Mouse (Mus musculus): ENCODE measurements around the gene Ugt1a7c. TPM values are rescaled to one million over a fixed set of nuclear protein-coding genes. Genes with fewer than 3 reads are reported as not detected.
"Not testable (repeated sequence)": the region's sequence is repeated elsewhere in the genome, so short reads cannot be mapped to it uniquely, and the experiment has no call there.

Gene Ugt1a7c
- polyA plus RNA-seq, 1 experiment from 2014 or later, result 1.9 TPM

GRCm38 (mm10) chr1:88134457-88135011, 39.7 kb downstream of the Ugt1a7c start, which contains the start of gene Ugt1a6a:
Gene Ugt1a6a, plus strand, starts transcription at chr1:88134809.
- not testable (repeated sequence) for H3K4me1 ChIP-seq (ENCODE audit: control insufficient read depth, insufficient read depth, low read depth, low read length); H3K4me2 ChIP-seq (ENCODE audit: low read length); H3K4me3 ChIP-seq (ENCODE audit: low read length); H3K9ac ChIP-seq (ENCODE audit: low read depth, low read length); H3K27me3 ChIP-seq (replicated peaks; ENCODE audit: control insufficient read depth, insufficient read depth, low read length); H3K36me3 ChIP-seq (ENCODE audit: control insufficient read depth, insufficient read depth, low read length); H3K9me3 ChIP-seq (ENCODE audit: control insufficient read depth, low read length)
- H3K27ac ChIP-seq (ENCODE audit: low read depth, low read length), result peak within 1 kb of the TSS; percentile 1; the same call in 1 of the 2 replicates
- ATAC-seq, result peak; percentile 94
- WGBS, result 40% methylated on average over 4 of the region's 5 CpGs

GRCm38 (mm10) chr1:88135229-88135904, 40.5 kb downstream of the Ugt1a7c start:
- H3K9me3 ChIP-seq (ENCODE audit: control insufficient read depth, low read length); H3K9ac ChIP-seq (ENCODE audit: low read depth, low read length); H3K4me3 ChIP-seq (ENCODE audit: low read length); H3K4me1 ChIP-seq (ENCODE audit: control insufficient read depth, insufficient read depth, low read depth, low read length); H3K4me2 ChIP-seq (ENCODE audit: low read length); H3K27me3 ChIP-seq (replicated peaks; ENCODE audit: control insufficient read depth, insufficient read depth, low read length); H3K36me3 ChIP-seq (ENCODE audit: control insufficient read depth, insufficient read depth, low read length); H3K27ac ChIP-seq (ENCODE audit: low read depth, low read length): not testable (repeated sequence)
- peak; percentile 75 for ATAC-seq
- 88% methylated on average over 5 of the region's 6 CpGs for WGBS

GRCm38 (mm10) chr1:88136646-88137045, 41.8 kb downstream of the Ugt1a7c start:
- no peaks in the 10 kb centered on the region for H3K27me3 ChIP-seq (replicated peaks; ENCODE audit: control insufficient read depth, insufficient read depth, low read length)

GRCm38 (mm10) chr1:88137264-88137663, 42.4 kb downstream of the Ugt1a7c start:
- no peaks in the 10 kb centered on the region for H3K27me3 ChIP-seq (replicated peaks; ENCODE audit: control insufficient read depth, insufficient read depth, low read length)
- no peaks in the 10 kb centered on the region for H3K4me1 ChIP-seq (ENCODE audit: control insufficient read depth, insufficient read depth, low read depth, low read length)
- WGBS, result 91% methylated on average over 3 of the region's 3 CpGs
- no peak overlapping the region for H3K27ac ChIP-seq (ENCODE audit: low read depth, low read length)
- H3K4me2 ChIP-seq (ENCODE audit: low read length), result no peak overlapping the region
- no peaks in the 10 kb centered on the region for H3K9me3 ChIP-seq (ENCODE audit: control insufficient read depth, low read length)
- ATAC-seq, result no peak
- H3K4me3 ChIP-seq (ENCODE audit: low read length), result no peak overlapping the region
- H3K36me3 ChIP-seq (ENCODE audit: control insufficient read depth, insufficient read depth, low read length), result no peaks in the 10 kb centered on the region
- H3K9ac ChIP-seq (ENCODE audit: low read depth, low read length), result no peak overlapping the region

More at GRCm38 (mm10) chr1:88136646-88137045, 41.8 kb downstream of the Ugt1a7c start:
- no peaks in the 10 kb centered on the region for H3K9me3 ChIP-seq (ENCODE audit: control insufficient read depth, low read length)
- no peak overlapping the region for H3K4me3 ChIP-seq (ENCODE audit: low read length)
- no peaks in the 10 kb centered on the region for H3K4me1 ChIP-seq (ENCODE audit: control insufficient read depth, insufficient read depth, low read depth, low read length)
- no peak overlapping the region for H3K4me2 ChIP-seq (ENCODE audit: low read length)
- no peak overlapping the region for H3K9ac ChIP-seq (ENCODE audit: low read depth, low read length)
- 60% methylated on average over 2 of the region's 2 CpGs for WGBS
- H3K27ac ChIP-seq (ENCODE audit: low read depth, low read length), result no peak overlapping the region
- ATAC-seq, result no peak
- H3K36me3 ChIP-seq (ENCODE audit: control insufficient read depth, insufficient read depth, low read length), result no peaks in the 10 kb centered on the region

GRCm38 (mm10) chr1:88138145-88138544, 43.3 kb downstream of the Ugt1a7c start:
- 91% methylated on average over 1 of the region's 1 CpGs for WGBS
- Histone ChIP-seq H3K4me1 (ENCODE audit: control insufficient read depth, insufficient read depth, low read depth, low read length) (no peaks in the 10 kb centered on the region), H3K27me3 (replicated peaks; ENCODE audit: control insufficient read depth, insufficient read depth, low read length) (no peaks in the 10 kb centered on the region), H3K4me2 (ENCODE audit: low read length) (no peak overlapping the region), H3K27ac (ENCODE audit: low read depth, low read length) (no peak overlapping the region), H3K9me3 (ENCODE audit: control insufficient read depth, low read length) (no peaks in the 10 kb centered on the region), H3K36me3 (ENCODE audit: control insufficient read depth, insufficient read depth, low read length) (no peaks in the 10 kb centered on the region), H3K9ac (ENCODE audit: low read depth, low read length) (no peak overlapping the region), H3K4me3 (ENCODE audit: low read length) (no peak overlapping the region)
- no peak for ATAC-seq

- not testable (repeated sequence) for H3K4me1 ChIP-seq (ENCODE audit: control insufficient read depth, insufficient read depth, low read depth, low read length); H3K36me3 ChIP-seq (ENCODE audit: control insufficient read depth, insufficient read depth, low read length); ATAC-seq; H3K27ac ChIP-seq (ENCODE audit: low read depth, low read length); H3K9ac ChIP-seq (ENCODE audit: low read depth, low read length); H3K27me3 ChIP-seq (replicated peaks; ENCODE audit: control insufficient read depth, insufficient read depth, low read length); H3K4me3 ChIP-seq (ENCODE audit: low read length); H3K9me3 ChIP-seq (ENCODE audit: control insufficient read depth, low read length); H3K4me2 ChIP-seq (ENCODE audit: low read length)
- WGBS, result 65% methylated on average over 1 of the region's 1 CpGs
Observed at GRCm38 (mm10) chr1:88140492-88140891, 45.6 kb downstream of the Ugt1a7c start.

- not testable (repeated sequence) for H3K36me3 ChIP-seq (ENCODE audit: control insufficient read depth, insufficient read depth, low read length); H3K27ac ChIP-seq (ENCODE audit: low read depth, low read length); H3K9me3 ChIP-seq (ENCODE audit: control insufficient read depth, low read length); H3K9ac ChIP-seq (ENCODE audit: low read depth, low read length); H3K27me3 ChIP-seq (replicated peaks; ENCODE audit: control insufficient read depth, insufficient read depth, low read length); H3K4me3 ChIP-seq (ENCODE audit: low read length); H3K4me1 ChIP-seq (ENCODE audit: control insufficient read depth, insufficient read depth, low read depth, low read length); H3K4me2 ChIP-seq (ENCODE audit: low read length)
- WGBS, result 6% methylated on average over 3 of the region's 5 CpGs
- 0 out of 2 replicates have a peak, but pooled peaks have one; percentile 50 for ATAC-seq
Observed at GRCm38 (mm10) chr1:88143966-88144675, 49.3 kb downstream of the Ugt1a7c start.

- H3K4me3 ChIP-seq (ENCODE audit: low read length); H3K4me1 ChIP-seq (ENCODE audit: control insufficient read depth, insufficient read depth, low read depth, low read length); H3K27me3 ChIP-seq (replicated peaks; ENCODE audit: control insufficient read depth, insufficient read depth, low read length); H3K27ac ChIP-seq (ENCODE audit: low read depth, low read length); H3K4me2 ChIP-seq (ENCODE audit: low read length); H3K9me3 ChIP-seq (ENCODE audit: control insufficient read depth, low read length); H3K9ac ChIP-seq (ENCODE audit: low read depth, low read length); H3K36me3 ChIP-seq (ENCODE audit: control insufficient read depth, insufficient read depth, low read length); ATAC-seq: not testable (repeated sequence)
- WGBS, result 75% methylated on average over 2 of the region's 2 CpGs
Observed at GRCm38 (mm10) chr1:88145278-88145677, 50.4 kb downstream of the Ugt1a7c start.

GRCm38 (mm10) chr1:88150133-88150532, 55.3 kb downstream of the Ugt1a7c start:
- 85% methylated on average over 2 of the region's 2 CpGs for WGBS

More at GRCm38 (mm10) chr1:88150133-88150532, 55.3 kb downstream of the Ugt1a7c start:
- not testable (repeated sequence) for H3K9ac ChIP-seq (ENCODE audit: low read depth, low read length); H3K4me2 ChIP-seq (ENCODE audit: low read length); H3K36me3 ChIP-seq (ENCODE audit: control insufficient read depth, insufficient read depth, low read length); ATAC-seq; H3K9me3 ChIP-seq (ENCODE audit: control insufficient read depth, low read length); H3K4me1 ChIP-seq (ENCODE audit: control insufficient read depth, insufficient read depth, low read depth, low read length); H3K27me3 ChIP-seq (replicated peaks; ENCODE audit: control insufficient read depth, insufficient read depth, low read length); H3K4me3 ChIP-seq (ENCODE audit: low read length); H3K27ac ChIP-seq (ENCODE audit: low read depth, low read length)
